Mouse (Mus musculus) myocyte (in vitro differentiated cells): ENCODE measurements around the gene Tmem19. TPM values are rescaled to one million over a fixed set of nuclear protein-coding genes. Genes with fewer than 3 reads are reported as not detected.

Experiments used
- H3K27me3 ChIP-seq: one replicate; pipeline ENCODE4 v1.6.1; 2011; ENCODE audit not compliant: control insufficient read depth, insufficient read depth, insufficient read length
- H3K36me3 ChIP-seq: one replicate; pipeline ENCODE4 v1.6.1; 2011; ENCODE audit not compliant: control insufficient read depth, insufficient read depth
- H3K4me2 ChIP-seq: one replicate; pipeline ENCODE4 v1.6.1; 2011; ENCODE audit warnings: low read depth, control low read depth
- H3K4me3 ChIP-seq: one replicate; pipeline ENCODE4 v1.5.1; 2011; ENCODE audit warnings: mild to moderate bottlenecking, control low read depth, moderate library complexity
- H3K79me2 ChIP-seq: one replicate; pipeline ENCODE4 v1.6.1; 2011; ENCODE audit not compliant: control insufficient read depth, insufficient read depth
- H3ac ChIP-seq: one replicate; pipeline ENCODE4 v1.6.1; 2011; ENCODE audit not compliant: control insufficient read depth, insufficient read length
- CEBPB ChIP-seq: IDR thresholded peaks from 2 replicates; pipeline ENCODE4 v1.6.1; 2011; ENCODE audit warnings: mild to moderate bottlenecking, moderate library complexity; ENCODE audit not compliant: poor library complexity, insufficient read depth, severe bottlenecking
- E2F4 ChIP-seq: IDR thresholded peaks from one replicate; pipeline ENCODE4 v1.6.1; 2011; ENCODE audit warnings: mild to moderate bottlenecking, control low read depth, moderate library complexity; ENCODE audit not compliant: insufficient read depth
- MAX ChIP-seq: IDR thresholded peaks from one replicate; pipeline ENCODE4 v1.6.1; 2011; ENCODE audit warnings: low read depth, mild to moderate bottlenecking, control low read depth
- MYOD1 ChIP-seq, 3 experiments: IDR thresholded peaks; one replicate each; pipeline ENCODE4 v1.6.1; 2011; ENCODE audit warnings: control low read depth in 2 of 3, low read depth in 2 of 3, mild to moderate bottlenecking in 2 of 3, moderate library complexity in 1 of 3; ENCODE audit not compliant: insufficient read length in 2 of 3, control insufficient read depth in 1 of 3
- MYOG ChIP-seq, 3 experiments: IDR thresholded peaks; one replicate each; pipeline ENCODE4 v1.6.1; 2011; ENCODE audit warnings: control low read depth in 2 of 3, low read depth in 2 of 3, mild to moderate bottlenecking in 2 of 3; ENCODE audit not compliant: insufficient read length in 2 of 3, control insufficient read depth in 1 of 3, insufficient read depth in 1 of 3
- POLR2A ChIP-seq: IDR thresholded peaks from one replicate; pipeline ENCODE4 v1.6.1; 2011; ENCODE audit warnings: low read depth, mild to moderate bottlenecking, control low read depth, moderate library complexity; ENCODE audit not compliant: insufficient read length
- POLR2AphosphoS2 ChIP-seq: IDR thresholded peaks from one replicate; pipeline ENCODE4 v1.6.1; 2011; ENCODE audit warnings: low read depth, control low read depth; ENCODE audit not compliant: insufficient read length
- REST ChIP-seq: IDR thresholded peaks from one replicate; pipeline ENCODE4 v1.6.1; 2011; ENCODE audit warnings: mild to moderate bottlenecking, control low read depth, moderate library complexity; ENCODE audit not compliant: insufficient read depth, insufficient read length
- SRF ChIP-seq: IDR thresholded peaks from one replicate; pipeline ENCODE4 v1.6.1; 2011; ENCODE audit warnings: low read depth; ENCODE audit not compliant: control insufficient read depth, insufficient read length
- TCF12 ChIP-seq: IDR thresholded peaks from one replicate; pipeline ENCODE4 v1.6.1; 2011; ENCODE audit warnings: mild to moderate bottlenecking, control low read depth; ENCODE audit not compliant: poor library complexity, insufficient read depth, severe bottlenecking
- TCF3 ChIP-seq: IDR thresholded peaks from one replicate; pipeline ENCODE4 v1.6.1; 2011; ENCODE audit warnings: low read depth, control low read depth; ENCODE audit not compliant: insufficient read length
- USF1 ChIP-seq: IDR thresholded peaks from one replicate; pipeline ENCODE4 v1.6.1; 2011; ENCODE audit warnings: low read depth, mild to moderate bottlenecking, control low read depth, moderate library complexity
- polyA plus RNA-seq: library from polyadenylated mRNA; unstranded; fragments of >200 nt; fragmentation: generic; extraction: Trizol; gene quantifications from one replicate; pipeline ENCODE4 v1.2.1, GENCODE M21; 2012; ENCODE audit warnings: missing spikeins

Tmem19 gene
- polyA plus RNA-seq, 1 experiment: 18.0 TPM

DNA sequence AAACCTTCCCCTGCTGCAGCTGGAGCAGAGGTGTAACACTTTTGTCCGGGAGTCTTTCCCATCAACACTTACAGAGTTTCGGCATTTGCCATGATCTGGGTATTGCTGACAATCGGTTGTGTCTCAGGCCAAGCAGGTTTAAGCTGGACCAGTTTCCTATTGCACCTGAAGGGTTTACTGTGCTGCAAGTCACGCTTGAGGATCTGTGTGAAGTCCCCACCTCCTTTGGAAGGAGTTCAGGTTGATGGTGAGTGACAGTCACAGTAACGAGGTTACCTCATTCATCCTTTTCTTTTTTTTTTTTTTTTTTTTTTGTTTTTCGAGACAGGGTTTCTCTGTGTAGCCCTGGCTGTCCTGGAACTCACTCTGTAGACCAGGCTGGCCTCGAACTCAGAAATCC is 6.2 kb downstream of the Tmem19 start:
- H3ac ChIP-seq: no peak overlapping the region
- no peak overlapping the region for H3K4me2 ChIP-seq
- no peak overlapping the region for H3K4me3 ChIP-seq

DNA sequence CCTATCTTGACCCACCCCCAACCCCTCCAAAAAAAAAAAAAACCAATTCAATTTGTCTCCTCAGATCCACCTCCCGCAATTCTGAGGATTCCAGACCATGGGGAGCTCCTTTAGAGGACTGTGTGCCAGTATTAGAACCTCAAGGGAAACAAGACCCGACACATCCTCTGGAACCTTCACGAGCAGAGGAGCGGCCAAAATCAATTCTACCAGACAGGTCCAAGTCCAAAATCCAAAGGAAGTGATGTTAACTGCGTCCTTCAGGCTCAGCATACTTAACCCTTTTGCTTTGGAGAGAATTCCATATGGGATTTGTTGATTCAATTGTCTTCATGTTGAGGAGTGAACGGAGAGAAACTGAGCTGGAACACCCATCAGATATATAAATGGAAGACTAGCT is 7.3 kb downstream of the Tmem19 start:
- no peak overlapping the region for H3K4me3 ChIP-seq
- no peak overlapping the region for H3K4me2 ChIP-seq
- peaks cover 3% of the 10 kb centered on the region for H3K36me3 ChIP-seq
- H3K27me3 ChIP-seq: no peaks in the 10 kb centered on the region
- H3K79me2 ChIP-seq: no peaks in the 10 kb centered on the region
- TF ChIP-seq POLR2AphosphoS2: no peak
- TF ChIP-seq REST: no peak
- no peak overlapping the region for H3ac ChIP-seq

More for the DNA sequence above, 6.2 kb downstream of the Tmem19 start:
- TF ChIP-seq MAX (no peak), POLR2A (no peak), REST (no peak), SRF (no peak), CEBPB (no peak), TCF3 (no peak), POLR2AphosphoS2 (no peak), USF1 (no peak), MYOD1 (IDR thresholded peaks at IDR 0.05; ENCODE audit: control insufficient read depth in 1 of 3, insufficient read length in 2 of 3, low read depth in 2 of 3) (no peak), MYOG (IDR thresholded peaks at IDR 0.05; ENCODE audit: control insufficient read depth in 1 of 3, insufficient read depth in 1 of 3, insufficient read length in 2 of 3, low read depth in 2 of 3) (no peak), E2F4 (no peak), TCF12 (no peak)
- Histone ChIP-seq H3K79me2 (no peaks in the 10 kb centered on the region), H3K27me3 (no peaks in the 10 kb centered on the region), H3K36me3 (peaks cover 3% of the 10 kb centered on the region)

DNA sequence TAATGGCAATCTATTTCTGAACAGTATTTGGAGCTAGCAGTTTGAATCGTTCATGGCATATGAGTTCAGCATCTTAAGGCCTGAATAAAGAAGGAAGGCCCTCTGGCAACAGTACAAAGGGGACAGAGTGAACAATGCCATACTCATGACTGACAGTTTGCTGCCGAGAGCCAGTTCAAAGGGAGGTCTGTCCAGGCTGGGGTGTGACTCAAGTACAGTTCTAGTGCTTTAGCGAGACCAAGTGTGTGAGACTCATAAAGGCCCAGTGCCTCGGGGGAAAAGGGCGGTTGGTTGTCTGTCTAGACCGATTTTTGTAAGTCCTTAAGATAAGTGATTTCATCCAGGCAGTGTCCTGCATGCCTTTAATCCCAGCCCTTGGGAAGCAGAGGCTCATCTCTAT is 7.7 kb downstream of the Tmem19 start:
- no peaks in the 10 kb centered on the region for H3K27me3 ChIP-seq
- H3K4me2 ChIP-seq: no peak overlapping the region
- no peak overlapping the region for H3K4me3 ChIP-seq
- peaks cover 3% of the 10 kb centered on the region for H3K36me3 ChIP-seq
- no peak overlapping the region for H3ac ChIP-seq
- TF ChIP-seq CEBPB (no peak), MYOD1 (IDR thresholded peaks at IDR 0.05; ENCODE audit: control insufficient read depth in 1 of 3, insufficient read length in 2 of 3, low read depth in 2 of 3) (no peak), POLR2A (no peak), MYOG (IDR thresholded peaks at IDR 0.05; ENCODE audit: control insufficient read depth in 1 of 3, insufficient read depth in 1 of 3, insufficient read length in 2 of 3, low read depth in 2 of 3) (no peak), POLR2AphosphoS2 (no peak), E2F4 (no peak), TCF12 (no peak), SRF (no peak), REST (no peak), MAX (no peak), TCF3 (no peak), USF1 (no peak)
- H3K79me2 ChIP-seq: no peaks in the 10 kb centered on the region

DNA sequence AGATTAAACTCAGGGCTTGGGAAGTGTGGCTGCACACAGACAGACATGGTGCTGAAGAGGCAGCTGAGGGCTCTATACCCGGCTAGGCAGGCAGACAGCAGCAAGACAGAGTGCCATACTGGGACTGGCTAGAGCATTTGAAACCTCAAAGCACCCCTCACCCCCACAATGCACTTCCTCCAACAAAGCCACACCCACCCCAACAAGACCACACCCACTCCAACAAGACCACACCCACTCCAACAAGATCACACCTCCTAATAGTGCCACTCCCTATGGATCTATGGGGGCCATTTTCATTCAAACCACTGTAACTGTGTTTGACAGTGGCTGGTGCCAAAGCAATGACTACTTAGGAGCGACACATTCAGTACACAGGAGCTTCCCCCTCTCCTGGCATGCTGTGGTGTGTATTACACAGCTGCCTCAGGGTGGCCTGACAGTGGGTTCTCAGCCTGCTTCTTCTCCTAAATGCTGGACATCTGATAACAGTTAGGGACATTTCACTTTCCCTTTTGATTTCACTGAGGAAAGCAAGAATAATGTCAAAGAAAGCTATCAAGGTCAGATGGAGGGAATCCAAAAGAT is 11.4 kb downstream of the Tmem19 start:
- Histone ChIP-seq H3K36me3 (peaks cover under 1% of the 10 kb centered on the region), H3ac (no peak overlapping the region), H3K4me3 (no peak overlapping the region), H3K79me2 (no peaks in the 10 kb centered on the region), H3K4me2 (no peak overlapping the region), H3K27me3 (no peaks in the 10 kb centered on the region)
- TF ChIP-seq TCF3: no peak
- no peak for TF ChIP-seq MYOG (IDR thresholded peaks at IDR 0.05; ENCODE audit: control insufficient read depth in 1 of 3, insufficient read depth in 1 of 3, insufficient read length in 2 of 3, low read depth in 2 of 3)
- TF ChIP-seq TCF12: no peak
- no peak for TF ChIP-seq POLR2AphosphoS2

DNA sequence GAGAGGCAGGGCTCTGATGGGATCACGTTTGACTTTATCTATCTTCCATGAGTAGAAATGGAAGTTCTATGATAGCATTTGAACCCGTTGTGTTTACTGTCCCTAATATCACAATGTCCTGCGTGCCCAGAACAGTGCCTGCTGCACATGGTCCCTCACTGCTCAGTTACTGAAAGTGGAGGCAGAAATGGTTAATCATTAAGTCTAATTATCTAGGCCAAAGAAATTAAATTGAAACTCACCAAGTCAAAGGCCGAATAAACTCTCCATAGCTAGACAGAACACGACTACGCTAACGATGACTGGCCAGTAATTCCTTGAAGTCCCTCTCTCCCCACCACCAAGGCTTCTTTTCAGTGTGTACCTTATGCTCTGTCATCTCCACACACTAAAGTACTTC is 12.8 kb downstream of the Tmem19 start:
- no peaks in the 10 kb centered on the region for H3K27me3 ChIP-seq
- no peak overlapping the region for H3K4me2 ChIP-seq
- no peaks in the 10 kb centered on the region for H3K79me2 ChIP-seq
- H3ac ChIP-seq: no peak overlapping the region
- TF ChIP-seq MYOD1 (IDR thresholded peaks at IDR 0.05; ENCODE audit: control insufficient read depth in 1 of 3, insufficient read length in 2 of 3, low read depth in 2 of 3): no peak
- TF ChIP-seq TCF3: no peak
- TF ChIP-seq MYOG (IDR thresholded peaks at IDR 0.05; ENCODE audit: control insufficient read depth in 1 of 3, insufficient read depth in 1 of 3, insufficient read length in 2 of 3, low read depth in 2 of 3): no peak
- TF ChIP-seq CEBPB: no peak
- no peak for TF ChIP-seq SRF
- TF ChIP-seq USF1: no peak
- TF ChIP-seq POLR2A: no peak
- no peak for TF ChIP-seq REST
- no peak for TF ChIP-seq POLR2AphosphoS2
- no peak for TF ChIP-seq TCF12
- no peak for TF ChIP-seq MAX
- no peak for TF ChIP-seq E2F4
- H3K4me3 ChIP-seq: no peak overlapping the region
- peaks cover 4% of the 10 kb centered on the region for H3K36me3 ChIP-seq

DNA sequence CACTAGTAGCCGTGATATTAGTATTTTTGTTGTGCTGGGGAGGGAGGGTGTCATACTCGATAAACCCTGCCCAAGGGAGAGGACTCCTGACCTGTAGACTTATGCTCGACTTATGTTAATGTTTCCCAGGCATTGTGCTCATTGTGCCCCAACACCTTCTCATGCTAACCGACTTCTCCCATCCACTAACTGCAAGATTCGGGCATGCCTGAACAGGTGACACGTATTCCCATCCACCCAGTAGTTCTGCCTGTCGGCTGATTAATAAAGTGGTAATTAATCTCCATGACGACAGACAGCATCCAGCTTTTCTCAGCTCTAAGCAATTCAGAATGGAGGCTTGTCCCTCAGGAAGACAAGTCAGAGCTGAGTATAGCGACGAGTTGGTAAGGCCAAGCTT is 13.3 kb downstream of the Tmem19 start:
- no peak overlapping the region for H3ac ChIP-seq
- no peaks in the 10 kb centered on the region for H3K27me3 ChIP-seq
- TF ChIP-seq POLR2A: no peak
- no peak for TF ChIP-seq POLR2AphosphoS2
- TF ChIP-seq E2F4: no peak
- no peak for TF ChIP-seq MYOD1 (IDR thresholded peaks at IDR 0.05; ENCODE audit: control insufficient read depth in 1 of 3, insufficient read length in 2 of 3, low read depth in 2 of 3)
- H3K36me3 ChIP-seq: peaks cover 4% of the 10 kb centered on the region
- H3K4me2 ChIP-seq: no peak overlapping the region
- no peaks in the 10 kb centered on the region for H3K79me2 ChIP-seq
- H3K4me3 ChIP-seq: no peak overlapping the region
